25 mouse cellular contexts compared by ENCODE assay signal in the genomic region with DNA sequence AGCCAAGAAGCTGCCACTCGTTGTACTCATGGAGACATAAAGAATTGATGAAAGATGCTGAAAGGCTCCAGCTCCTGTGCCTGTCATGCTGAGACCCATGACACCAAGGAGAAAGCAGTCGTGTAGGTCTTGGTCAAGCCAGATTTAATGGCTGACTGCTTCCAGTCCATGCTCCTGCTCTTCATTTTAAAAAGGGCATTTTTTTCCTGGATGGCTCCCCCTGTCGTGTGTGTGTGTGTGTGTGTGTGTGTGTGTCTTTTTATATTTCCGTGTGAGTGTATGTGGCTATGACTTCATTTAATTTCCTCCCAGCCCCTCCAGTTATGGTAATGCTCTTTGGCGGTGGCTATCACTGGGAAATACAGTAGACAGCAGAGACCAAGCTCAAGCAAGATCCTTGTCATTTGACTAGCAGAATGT. TPM values are rescaled to one million over a fixed set of nuclear protein-coding genes. Genes with fewer than 3 reads are reported as not detected.
DNase-seq lines count a peak whose midpoint lies in the region; ATAC-seq lines count a peak whose summit lies in the region.
"Had no signal": no experiment of that assay in that cellular context is flagged by ENCODE, and none has a peak within 500 bp of the region (broad histone marks: within the 10 kb centered on the region; RNA-seq: fewer than 3 reads in every experiment).

No protein-coding gene starts in this region.

- no peaks in the 10 kb centered on the region for H3K27me3 ChIP-seq in embryonic facial prominence, embryonic 14.5 days (replicated peaks; ENCODE audit: control insufficient read depth, insufficient read depth, low read length)
- no peaks in the 10 kb centered on the region for H3K27me3 ChIP-seq in embryonic facial prominence, embryonic 10.5 days (replicated peaks; ENCODE audit: low read depth, poor library complexity, severe bottlenecking)
- H3K27me3 ChIP-seq in neural tube, embryonic 15.5 days (replicated peaks), result no peaks in the 10 kb centered on the region
- no peaks in the 10 kb centered on the region for H3K27me3 ChIP-seq in midbrain, embryonic 13.5 days
- H3K27me3 ChIP-seq in limb, embryonic 10.5 days (ENCODE audit: low read depth, poor library complexity, severe bottlenecking), result no peaks in the 10 kb centered on the region
- H3K27me3 ChIP-seq: heart, embryonic 15.5 days; kidney, embryonic 15.5 days; megakaryocyte, embryonic 14.5 days; Patski; stomach, embryonic 15.5 days had no signal

- H3K4me1 ChIP-seq in embryonic facial prominence, embryonic 14.5 days (ENCODE audit: control insufficient read depth, insufficient read depth, low read length), result no peaks in the 10 kb centered on the region
- H3K4me1 ChIP-seq in embryonic facial prominence, embryonic 10.5 days, result peaks cover 18% of the 10 kb centered on the region
- peaks cover 18% of the 10 kb centered on the region for H3K4me1 ChIP-seq in neural tube, embryonic 15.5 days
- H3K4me1 ChIP-seq in midbrain, embryonic 13.5 days (replicated peaks), result peaks cover 11% of the 10 kb centered on the region
- H3K4me1 ChIP-seq in limb, embryonic 10.5 days, result peaks cover 33% of the 10 kb centered on the region
- H3K4me1 ChIP-seq: heart, embryonic 15.5 days; kidney, embryonic 15.5 days; megakaryocyte, embryonic 14.5 days; stomach, embryonic 15.5 days had no signal

- H3K27ac ChIP-seq in embryonic facial prominence, embryonic 14.5 days (replicated peaks; ENCODE audit: low read depth, low read length), result no peak overlapping the region
- H3K27ac ChIP-seq in embryonic facial prominence, embryonic 10.5 days (replicated peaks), result no peak overlapping the region
- peak overlapping the region; percentile 23; the same call in 1 of the 2 replicates for H3K27ac ChIP-seq in neural tube, embryonic 15.5 days (replicated peaks)
- 0 out of 2 replicates have a peak overlapping the region, but pooled peaks have one; percentile 35 for H3K27ac ChIP-seq in midbrain, embryonic 13.5 days
- no peak overlapping the region for H3K27ac ChIP-seq in limb, embryonic 10.5 days
- H3K27ac ChIP-seq: heart, adult 2 months; heart, embryonic 15.5 days; kidney, embryonic 15.5 days; stomach, embryonic 15.5 days had no signal

- no peak overlapping the region for H3K4me2 ChIP-seq in embryonic facial prominence, embryonic 14.5 days (ENCODE audit: low read depth, low read length)
- H3K4me2 ChIP-seq in neural tube, embryonic 15.5 days, result no peak overlapping the region
- no peak overlapping the region for H3K4me2 ChIP-seq in midbrain, embryonic 13.5 days (replicated peaks)
- H3K4me2 ChIP-seq: heart, embryonic 15.5 days; kidney, embryonic 15.5 days; stomach, embryonic 15.5 days had no signal

- H3K4me3 ChIP-seq in embryonic facial prominence, embryonic 14.5 days (ENCODE audit: low read depth, low read length), result no peak overlapping the region
- no peak overlapping the region for H3K4me3 ChIP-seq in embryonic facial prominence, embryonic 10.5 days
- H3K4me3 ChIP-seq in neural tube, embryonic 15.5 days (replicated peaks), result no peak overlapping the region
- no peak overlapping the region for H3K4me3 ChIP-seq in midbrain, embryonic 13.5 days (replicated peaks)
- no peak overlapping the region for H3K4me3 ChIP-seq in limb, embryonic 10.5 days
- H3K4me3 ChIP-seq: heart, adult 2 months; heart, embryonic 15.5 days; kidney, embryonic 15.5 days; megakaryocyte, embryonic 14.5 days; stomach, embryonic 15.5 days had no signal

- WGBS in embryonic facial prominence, embryonic 14.5 days, result 54% methylated on average over 5 of the region's 5 CpGs
- WGBS in embryonic facial prominence, embryonic 10.5 days, result 60% methylated on average over 5 of the region's 5 CpGs
- WGBS in neural tube, embryonic 15.5 days, result 43% methylated on average over 5 of the region's 5 CpGs
- WGBS in midbrain, embryonic 13.5 days, result 22% methylated on average over 5 of the region's 5 CpGs
- WGBS in limb, embryonic 10.5 days, result 73% methylated on average over 5 of the region's 5 CpGs

- peak; percentile 23 for DNase-seq in embryonic facial prominence, embryonic 14.5 days (ENCODE audit: low spot score)
- DNase-seq in embryonic facial prominence, embryonic 10.5 days (ENCODE audit: low spot score), result no peak
- DNase-seq in neural tube, embryonic 10.5 days (ENCODE audit: extremely low spot score, low spot score), result no peak
- DNase-seq in limb, embryonic 10.5 days (ENCODE audit: low spot score), result no peak
- no peak for DNase-seq in kidney, postnatal 36 days
- DNase-seq in cerebellum, postnatal 36 days, result no peak
- DNase-seq: adrenal gland, adult 8-10 months; cerebellum, adult 9-10 months; heart, adult 2 months; heart, postnatal 4 days; liver, postnatal 0 days; lung, postnatal 10 days; right cerebral cortex, postnatal 25 days; thymus, adult 18-20 months had no signal

- no peaks in the 10 kb centered on the region for H3K9me3 ChIP-seq in embryonic facial prominence, embryonic 14.5 days (ENCODE audit: control insufficient read depth, low read length)
- H3K9me3 ChIP-seq in embryonic facial prominence, embryonic 10.5 days, result no peaks in the 10 kb centered on the region
- H3K9me3 ChIP-seq in neural tube, embryonic 15.5 days (replicated peaks), result no peaks in the 10 kb centered on the region
- no peaks in the 10 kb centered on the region for H3K9me3 ChIP-seq in midbrain, embryonic 13.5 days
- H3K9me3 ChIP-seq in limb, embryonic 10.5 days (replicated peaks), result no peaks in the 10 kb centered on the region
- H3K9me3 ChIP-seq: heart, embryonic 15.5 days; kidney, embryonic 15.5 days; megakaryocyte, embryonic 14.5 days; stomach, embryonic 15.5 days had no signal

- H3K36me3 ChIP-seq in embryonic facial prominence, embryonic 14.5 days (ENCODE audit: control insufficient read depth, insufficient read depth, low read length), result no peaks in the 10 kb centered on the region
- no peaks in the 10 kb centered on the region for H3K36me3 ChIP-seq in embryonic facial prominence, embryonic 10.5 days (replicated peaks)
- no peaks in the 10 kb centered on the region for H3K36me3 ChIP-seq in neural tube, embryonic 15.5 days
- H3K36me3 ChIP-seq in midbrain, embryonic 13.5 days, result no peaks in the 10 kb centered on the region
- no peaks in the 10 kb centered on the region for H3K36me3 ChIP-seq in limb, embryonic 10.5 days
- H3K36me3 ChIP-seq: heart, embryonic 15.5 days; kidney, embryonic 15.5 days; stomach, embryonic 15.5 days had no signal

- H3K9ac ChIP-seq in embryonic facial prominence, embryonic 14.5 days (ENCODE audit: low read depth, low read length), result no peak overlapping the region
- H3K9ac ChIP-seq in neural tube, embryonic 15.5 days (replicated peaks), result no peak overlapping the region
- H3K9ac ChIP-seq in midbrain, embryonic 13.5 days (replicated peaks), result no peak overlapping the region
- H3K9ac ChIP-seq: heart, embryonic 15.5 days; kidney, embryonic 15.5 days; liver, postnatal 0 days; stomach, embryonic 15.5 days had no signal

- ATAC-seq in embryonic facial prominence, embryonic 14.5 days (ENCODE audit: low read depth), result no peak
- ATAC-seq in neural tube, embryonic 15.5 days (ENCODE audit: low FRiP score), result no peak
- ATAC-seq in midbrain, embryonic 13.5 days, result 0 out of 2 replicates have a peak, but pooled peaks have one; percentile 27
- ATAC-seq: CD4-positive, CD25-positive, alpha-beta regulatory T cell, adult 4 months; intestine, embryonic 16.5 days; liver, postnatal 0 days; Patski had no signal

RNA-seq across cellular contexts. Expression of gene Hs3st4, which starts 54.6 kb away (rescaled TPM):
- 0.08 and 0.18 TPM in 2 replicates for polyA plus RNA-seq in embryonic facial prominence, embryonic 14.5 days (2014; fragmentation: Nextera tagmentation; extraction: Ambion mirVana)
- 0.11 TPM in 1 of 2 replicates, not detected in the other for polyA plus RNA-seq in embryonic facial prominence, embryonic 10.5 days (2016; fragmentation: Nextera tagmentation; extraction: Ambion mirVana)
- polyA plus RNA-seq in neural tube, embryonic 15.5 days (2015; fragmentation: Nextera tagmentation; extraction: Ambion mirVana), result 13.2 and 14.9 TPM in 2 replicates
- 7.6 and 8.8 TPM in 2 replicates for polyA plus RNA-seq in midbrain, embryonic 13.5 days (2015; fragmentation: Nextera tagmentation; extraction: Ambion mirVana)
- polyA plus RNA-seq in limb, embryonic 10.5 days (2016; fragmentation: Nextera tagmentation; extraction: Ambion mirVana), result not detected in 2 replicates
- polyA plus RNA-seq: CD4-positive, CD25-positive, alpha-beta regulatory T cell, adult 4 months; liver, adult 2 months; liver, postnatal 0 days; spleen, adult 2 months had no signal

Comparison
In these comparisons a context has a peak if more than half of its experiments do, and no peak if none do; other contexts are left out.
1. H3K27ac ChIP-seq: peak in neural tube, embryonic 15.5 days (single experiment) and midbrain, embryonic 13.5 days (single experiment); none in embryonic facial prominence, embryonic 14.5 days (single experiment), embryonic facial prominence, embryonic 10.5 days (single experiment) and limb, embryonic 10.5 days (single experiment).